Mouse (Mus musculus) liver, embryonic 14.5 days (tissue): Measurements from ENCODE around the gene Cct7.

ENCODE experiments used
- CTCF ChIP-seq: IDR thresholded peaks from 2 replicates; pipeline ENCODE4 v1.5.1; 2016; ENCODE audit warnings: antibody characterized with exemption, low read depth, control low read depth
- EP300 ChIP-seq: IDR thresholded peaks from 2 replicates; pipeline ENCODE4 v1.6.1; 2016; ENCODE audit warnings: antibody characterized with exemption, low read depth

GRCm38 (mm10) chr6:85515941-85516340 is 64.6 kb downstream of the Cct7 start:
- no peak for TF ChIP-seq CTCF
- no peak for TF ChIP-seq EP300
